Mouse (Mus musculus) heart, postnatal 25 days (tissue): ENCODE results near the gene 3425401B19Rik. TPM values are rescaled to one million over a fixed set of nuclear protein-coding genes. Genes with fewer than 3 reads are reported as not detected.

ENCODE experiments used
- DNase-seq: peaks from one replicate; pipeline ENCODE4 v3.0.0; 2022; ENCODE audit warnings: low spot score
- intact Hi-C: fragments of 180-260 bp; cut with DNase I; formaldehyde crosslinking; loops from one replicate; pipeline ENCODE4 v1.15.1; 2025
- total RNA-seq, 2 experiments: library from RNA; stranded (reverse); gene quantifications; 2 replicates each; pipeline ENCODE4 v1.2.3; 2021

Gene 3425401B19Rik
- total RNA-seq, 2 experiments from 2014 or later: 106 to 121 TPM

- DNase-seq: no peak
- intact Hi-C loops: no loop called here
These were observed 11.9 kb downstream of the 3425401B19Rik start for GRCm38 (mm10) chr14:32673178-32673577.

- intact Hi-C loops: no loop called here
- no peak for DNase-seq
These were observed 22.0 kb downstream of the 3425401B19Rik start for GRCm38 (mm10) chr14:32663099-32663498.

GRCm38 (mm10) chr14:32659781-32660180, 25.3 kb downstream of the 3425401B19Rik start:
- no peak for DNase-seq
- intact Hi-C loops: no loop called here

- no peak for DNase-seq
- intact Hi-C loops: no loop called here
These were observed 46.6 kb downstream of the 3425401B19Rik start for GRCm38 (mm10) chr14:32638485-32638884.

GRCm38 (mm10) chr14:32634015-32634682, 50.9 kb downstream of the 3425401B19Rik start:
- no peak for DNase-seq
- intact Hi-C loops: no loop called here

DNA sequence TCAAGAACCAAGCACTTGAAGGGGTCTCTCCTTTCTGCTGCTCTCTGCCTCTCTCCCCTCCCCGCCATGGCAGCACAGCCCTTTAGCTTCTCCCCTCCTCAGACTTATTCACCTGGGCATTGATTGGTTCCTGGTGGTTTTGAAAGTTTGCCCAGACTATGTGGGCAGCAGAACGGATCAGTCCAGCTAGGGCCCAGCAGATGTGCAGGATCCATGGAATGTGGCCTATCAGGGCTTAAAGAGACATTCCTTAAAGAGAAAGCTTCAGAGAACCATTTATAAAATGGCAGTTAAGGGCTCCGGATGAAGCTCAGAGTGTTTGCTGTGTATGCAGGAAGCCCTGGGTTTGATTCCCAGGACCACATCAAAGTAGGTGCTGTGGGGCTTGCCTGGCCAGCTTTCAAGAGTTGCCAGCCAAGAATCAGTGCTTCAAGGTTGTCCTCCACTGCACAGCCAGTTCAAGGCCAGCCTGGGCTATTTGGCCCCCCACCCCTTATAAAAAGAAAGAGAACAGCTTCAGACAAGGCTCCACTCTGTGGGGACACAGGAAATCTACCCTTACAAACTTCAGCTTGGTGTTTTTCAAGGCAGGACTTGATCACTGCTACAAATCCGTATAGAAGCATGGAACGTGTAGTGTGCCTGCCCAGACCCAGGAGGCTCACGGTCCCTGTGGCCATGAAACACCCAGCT, 52.0 kb downstream of the 3425401B19Rik start:
- intact Hi-C loops: no loop called here

GRCm38 (mm10) chr14:32628584-32628983, 56.5 kb downstream of the 3425401B19Rik start:
- DNase-seq: no peak
- intact Hi-C loops: no loop called here

More for the DNA sequence above, 52.0 kb downstream of the 3425401B19Rik start:
- DNase-seq: no peak

DNA sequence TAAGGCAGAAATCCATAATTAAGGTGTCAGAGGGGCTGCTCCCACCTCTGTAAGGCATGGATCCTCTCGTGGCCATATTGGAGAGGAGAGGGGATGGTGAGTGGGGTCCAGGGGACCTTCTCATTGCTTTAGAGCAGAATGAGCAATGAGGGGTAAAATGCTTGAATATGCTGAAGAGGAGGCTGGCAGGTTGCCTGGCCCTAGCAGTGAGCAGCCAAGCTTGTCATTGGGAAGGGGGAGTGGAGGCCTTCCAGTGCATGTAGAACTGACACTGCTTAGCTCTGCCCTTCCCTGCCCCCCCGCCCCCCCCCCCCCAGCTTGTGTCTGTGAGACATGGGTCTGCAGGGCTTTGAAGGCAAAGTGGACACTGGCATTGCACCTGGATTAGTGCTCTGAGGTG, 57.8 kb downstream of the 3425401B19Rik start:
- no peak for DNase-seq
- intact Hi-C loops: no loop called here

DNA sequence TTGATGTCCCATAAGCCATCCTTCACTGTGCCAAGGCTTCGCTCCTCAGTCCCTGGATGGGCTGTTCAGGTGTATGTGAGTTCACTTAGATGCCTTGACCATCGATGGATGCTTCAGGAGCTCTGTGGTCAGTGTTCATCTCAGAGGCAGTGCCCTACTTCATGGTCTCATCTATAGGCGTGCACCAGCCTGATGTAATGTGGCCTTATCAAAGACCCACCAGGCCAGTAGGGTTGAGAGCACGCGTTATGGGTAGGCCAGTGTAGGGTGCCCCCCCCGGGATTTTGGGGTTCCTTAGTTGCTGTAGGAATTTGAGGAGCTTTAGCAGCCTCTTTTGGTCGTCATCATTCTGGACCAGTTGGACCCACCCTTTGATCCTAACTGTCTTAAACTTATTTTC, 60.3 kb downstream of the 3425401B19Rik start:
- intact Hi-C loops: no loop called here
- DNase-seq: no peak

- intact Hi-C loops: no loop called here
- DNase-seq: no peak
These were observed 60.8 kb downstream of the 3425401B19Rik start for GRCm38 (mm10) chr14:32624245-32624644.

- no peak for DNase-seq
- intact Hi-C loops: no loop called here
These were observed 67.8 kb downstream of the 3425401B19Rik start for GRCm38 (mm10) chr14:32617253-32617652.

GRCm38 (mm10) chr14:32609392-32609791, 75.7 kb downstream of the 3425401B19Rik start:
- no peak for DNase-seq
- intact Hi-C loops: loop anchor here (2.0 to 10.0 kb wide), 3 partner anchors 108 to 595 kb away; no protein-coding TSS in a partner anchor

Other genes starting within 250 kb of the 3425401B19Rik start
- not detected for gene Slc18a3, start 220.4 kb downstream of the 3425401B19Rik start, total RNA-seq
- gene Chat, start 219.3 kb downstream of the 3425401B19Rik start, total RNA-seq: not detected
- 1 to 10 TPM; 3.8 to 4.3 TPM for gene Ercc6, start 171.8 kb downstream of the 3425401B19Rik start, total RNA-seq
- not detected for gene Prrxl1, start 85.9 kb downstream of the 3425401B19Rik start, total RNA-seq
- under 1 TPM; 0.45 to 0.91 TPM for gene Tmem273, start 100.7 kb upstream of the 3425401B19Rik start, total RNA-seq
- not detected for gene Fam170b, start 148.7 kb upstream of the 3425401B19Rik start, total RNA-seq
- 10 to 100 TPM; 10.2 to 12.4 TPM for gene Vstm4, start 171.5 kb upstream of the 3425401B19Rik start, total RNA-seq